Mouse (Mus musculus) cortical plate, adult 2 months (tissue): Measurements from ENCODE around the gene Tssc4. TPM values are rescaled to one million over a fixed set of nuclear protein-coding genes. Genes with fewer than 3 reads are reported as not detected.

ENCODE experiments used
- H3K27ac ChIP-seq: fragments of 200-500 bp; 2 replicates; pipeline ENCODE4 v1.5.1; 2012; ENCODE audit warnings: low read length, control low read depth, inconsistent platforms; ENCODE audit not compliant: insufficient read depth
- H3K4me1 ChIP-seq: fragments of 200-500 bp; 2 replicates; pipeline ENCODE4 v1.6.1; 2011; ENCODE audit warnings: low read length; ENCODE audit not compliant: control insufficient read depth, insufficient read depth
- H3K4me3 ChIP-seq: fragments of 200-500 bp; 2 replicates; pipeline ENCODE4 v1.5.1; 2011; ENCODE audit warnings: mild to moderate bottlenecking, low read length, control low read depth; ENCODE audit not compliant: insufficient read depth
- CTCF ChIP-seq: fragments of 200-500 bp; IDR thresholded peaks from 2 replicates; pipeline ENCODE4 v1.5.1; 2011; ENCODE audit warnings: mild to moderate bottlenecking, control low read depth, low read length; ENCODE audit not compliant: insufficient read depth; ENCODE audit errors: extremely low read depth
- POLR2A ChIP-seq: fragments of 200-500 bp; IDR thresholded peaks from 2 replicates; pipeline ENCODE4 v1.6.1; 2011; ENCODE audit warnings: mild to moderate bottlenecking, low read length, control low read depth; ENCODE audit not compliant: insufficient read depth; ENCODE audit errors: extremely low read depth
- polyA plus RNA-seq: library from polyadenylated mRNA; depleted of rRNA; stranded (reverse); fragments of >200 nt; gene quantifications from 2 replicates; pipeline ENCODE4 v1.2.3, GENCODE M21; 2012; rRNA removed

The Tssc4 gene
- polyA plus RNA-seq, 1 experiment: 71.6 TPM

DNA sequence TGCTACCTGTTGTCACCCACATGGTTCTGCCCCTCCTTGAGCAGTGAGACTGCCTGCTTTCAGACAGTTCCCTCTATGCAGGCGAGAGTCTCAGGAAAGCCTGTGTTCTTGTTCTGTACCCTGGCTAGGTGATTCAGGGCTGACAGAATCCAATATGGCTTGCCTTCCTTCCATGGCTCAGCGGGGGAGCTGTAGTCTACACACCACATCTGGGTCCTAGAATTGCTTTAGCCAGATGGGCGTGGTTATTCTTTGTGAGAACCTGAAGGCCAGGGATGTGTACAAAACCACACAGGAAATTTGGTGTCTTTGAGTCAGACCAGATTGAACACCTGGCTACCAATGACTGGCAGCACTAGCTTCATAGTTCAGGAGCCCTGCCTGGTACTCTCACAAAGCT is 50.8 kb downstream of the Tssc4 start:
- H3K4me1 ChIP-seq: no peaks in the 10 kb centered on the region
- no peak overlapping the region for H3K4me3 ChIP-seq
- no peak overlapping the region for H3K27ac ChIP-seq
- TF ChIP-seq POLR2A: no peak
- no peak for TF ChIP-seq CTCF

Other genes starting within 250 kb of the Tssc4 start
- 1.7 and 1.8 TPM in 2 replicates for gene Th, start 138.1 kb upstream of the Tssc4 start, polyA plus RNA-seq
- 0.51 and 0.81 TPM in 2 replicates for gene Ascl2, start 100.0 kb upstream of the Tssc4 start, polyA plus RNA-seq
- 0.26 and 0.44 TPM in 2 replicates for gene Tspan32, start 64.2 kb upstream of the Tssc4 start, polyA plus RNA-seq
- gene Cd81, start 16.5 kb upstream of the Tssc4 start, polyA plus RNA-seq: 638 and 653 TPM in 2 replicates
- not detected in 2 replicates for gene Trpm5, start 25.4 kb downstream of the Tssc4 start, polyA plus RNA-seq
- 0.62 and 0.79 TPM in 2 replicates for gene Kcnq1, start 37.1 kb downstream of the Tssc4 start, polyA plus RNA-seq